Mouse (Mus musculus) intestine, embryonic 16.5 days (tissue): ENCODE measurements at regions not wholly inside any gene's neighbourhood (a gene's known extent, or its start where the extent isn't known, plus 50 kb on each side); places are given as distances from the start of the nearest gene placed in this dataset.

Experiments used
- ATAC-seq: fragments of 200-750 bp; cut with Nextera tagmentation; 2 replicates; pipeline ENCODE4 v1.8.0; 2017; ENCODE audit warnings: moderate TSS enrichment, moderate library complexity
- H3K27ac ChIP-seq: fragments of 300-500 bp; sonication (generic); 2 replicates; pipeline ENCODE4 v1.5.1; 2014; ENCODE audit warnings: mild to moderate bottlenecking, low read length
- H3K27me3 ChIP-seq: fragments of 300-500 bp; sonication (generic); replicated peaks from 2 replicates; pipeline ENCODE4 v1.6.1; 2014; ENCODE audit warnings: low read length, control low read depth, mixed read lengths; ENCODE audit not compliant: control insufficient read depth, insufficient read depth
- H3K36me3 ChIP-seq: fragments of 300-500 bp; sonication (generic); 2 replicates; pipeline ENCODE4 v1.6.1; 2014; ENCODE audit warnings: low read length, control low read depth; ENCODE audit not compliant: control insufficient read depth, insufficient read depth
- H3K4me1 ChIP-seq: fragments of 300-500 bp; sonication (generic); 2 replicates; pipeline ENCODE4 v1.6.1; 2014; ENCODE audit warnings: low read length, control low read depth, mixed read lengths; ENCODE audit not compliant: control insufficient read depth, insufficient read depth
- H3K4me2 ChIP-seq: fragments of 300-500 bp; sonication (generic); 2 replicates; pipeline ENCODE4 v1.6.1; 2014; ENCODE audit warnings: low read depth, low read length, control low read depth
- H3K4me3 ChIP-seq: fragments of 300-500 bp; sonication (generic); 2 replicates; pipeline ENCODE4 v1.5.1; 2014; ENCODE audit warnings: mild to moderate bottlenecking, low read length
- H3K9ac ChIP-seq: fragments of 300-500 bp; sonication (generic); 2 replicates; pipeline ENCODE4 v1.6.1; 2014; ENCODE audit warnings: low read depth, low read length
- H3K9me3 ChIP-seq: fragments of 300-500 bp; sonication (generic); 2 replicates; pipeline ENCODE4 v1.6.1; 2016; ENCODE audit warnings: low read length, control low read depth; ENCODE audit not compliant: control insufficient read depth
- WGBS: fragments of 180-500 bp; shearing (Covaris S2); extraction: QIAGEN DNeasy Blood & Tissue Kit; methylation state at CpG from one replicate; pipeline ENCODE4 v1.1.7; 2014; 5-methylcytosine and 5-hydroxymethylcytosine counted together

DNA sequence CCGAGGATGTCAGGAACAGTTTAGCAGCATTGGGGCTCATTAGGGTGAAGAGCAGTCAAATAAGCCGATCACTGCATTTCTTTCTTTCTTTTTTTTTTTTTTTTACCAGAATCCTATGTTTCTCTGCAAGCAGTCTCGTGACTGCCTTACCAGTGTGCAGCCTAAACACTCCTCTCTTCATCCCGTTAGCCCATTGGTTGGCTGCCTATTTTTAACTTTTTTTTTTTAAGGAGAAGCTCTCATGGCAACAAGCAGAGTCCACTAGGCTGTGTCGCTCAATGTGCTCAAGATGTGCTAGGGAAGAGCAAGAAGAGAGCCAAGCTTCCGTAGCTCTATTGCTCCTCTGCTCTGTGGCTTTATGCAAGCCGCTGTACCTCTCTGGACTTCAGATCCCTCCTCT is 112.7 kb upstream of the Gm26657 start:
- Histone ChIP-seq H3K27ac (no peak overlapping the region), H3K9me3 (no peaks in the 10 kb centered on the region), H3K4me3 (no peak overlapping the region), H3K4me2 (no peak overlapping the region), H3K9ac (no peak overlapping the region), H3K36me3 (no peaks in the 10 kb centered on the region), H3K4me1 (no peaks in the 10 kb centered on the region), H3K27me3 (no peaks in the 10 kb centered on the region)
- no peak for ATAC-seq
- 76% methylated on average over 7 of the region's 7 CpGs for WGBS

GRCm38 (mm10) chr4:56621782-56622181 is 118.1 kb upstream of the Gm26657 start:
- Histone ChIP-seq H3K27me3 (no peaks in the 10 kb centered on the region), H3K4me3 (no peak overlapping the region), H3K9ac (no peak overlapping the region), H3K4me1 (no peaks in the 10 kb centered on the region), H3K9me3 (no peaks in the 10 kb centered on the region), H3K4me2 (no peak overlapping the region), H3K36me3 (no peaks in the 10 kb centered on the region), H3K27ac (no peak overlapping the region)
- WGBS: 76% methylated on average over 4 of the region's 4 CpGs
- no peak for ATAC-seq

- H3K27ac ChIP-seq: no peak overlapping the region
- no peaks in the 10 kb centered on the region for H3K9me3 ChIP-seq
- no peak overlapping the region for H3K4me3 ChIP-seq
- no peak overlapping the region for H3K4me2 ChIP-seq
- no peaks in the 10 kb centered on the region for H3K27me3 ChIP-seq
- H3K9ac ChIP-seq: no peak overlapping the region
- ATAC-seq: no peak
- H3K36me3 ChIP-seq: no peaks in the 10 kb centered on the region
- 78% methylated on average over 1 of the region's 1 CpGs for WGBS
- H3K4me1 ChIP-seq: no peaks in the 10 kb centered on the region
Measured at GRCm38 (mm10) chr4:56621356-56621755, 118.5 kb upstream of the Gm26657 start.

DNA sequence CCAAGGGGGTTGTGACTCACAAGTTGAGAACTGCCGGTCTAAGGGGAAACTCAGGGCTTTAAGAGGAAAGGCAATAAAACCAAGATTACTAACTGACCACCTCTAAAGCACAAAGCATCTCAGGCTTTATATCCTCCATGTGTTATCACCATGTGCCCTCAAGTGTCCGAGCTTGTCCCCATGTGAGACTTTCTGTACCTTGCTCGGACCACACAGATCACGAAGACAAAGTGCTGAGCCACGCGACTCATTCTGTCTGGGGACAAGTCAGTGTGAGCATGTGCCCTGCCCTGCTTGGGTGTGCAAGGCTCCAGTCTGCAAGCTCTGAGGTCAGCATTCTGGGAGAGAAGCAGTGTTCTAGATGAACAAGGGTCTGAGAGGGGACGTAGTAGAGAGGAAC is 119.2 kb upstream of the Gm26657 start:
- Histone ChIP-seq H3K36me3 (no peaks in the 10 kb centered on the region), H3K4me3 (no peak overlapping the region), H3K4me2 (no peak overlapping the region), H3K27me3 (no peaks in the 10 kb centered on the region), H3K9me3 (no peaks in the 10 kb centered on the region), H3K4me1 (no peaks in the 10 kb centered on the region), H3K9ac (no peak overlapping the region), H3K27ac (no peak overlapping the region)
- no peak for ATAC-seq
- WGBS: 77% methylated on average over 7 of the region's 7 CpGs

- ATAC-seq: no peak
- Histone ChIP-seq H3K27me3 (no peaks in the 10 kb centered on the region), H3K4me2 (no peak overlapping the region), H3K4me3 (no peak overlapping the region), H3K27ac (no peak overlapping the region), H3K9ac (no peak overlapping the region), H3K36me3 (no peaks in the 10 kb centered on the region), H3K9me3 (no peaks in the 10 kb centered on the region), H3K4me1 (no peaks in the 10 kb centered on the region)
Measured at GRCm38 (mm10) chr4:56619803-56620202, 120.1 kb upstream of the Gm26657 start.

- Histone ChIP-seq H3K27ac (no peak overlapping the region), H3K27me3 (no peaks in the 10 kb centered on the region), H3K9ac (no peak overlapping the region), H3K4me1 (no peaks in the 10 kb centered on the region), H3K36me3 (no peaks in the 10 kb centered on the region), H3K9me3 (no peaks in the 10 kb centered on the region), H3K4me3 (no peak overlapping the region), H3K4me2 (no peak overlapping the region)
- 74% methylated on average over 3 of the region's 3 CpGs for WGBS
- ATAC-seq: no peak
Measured at GRCm38 (mm10) chr4:56619054-56619453, 120.8 kb upstream of the Gm26657 start.

DNA sequence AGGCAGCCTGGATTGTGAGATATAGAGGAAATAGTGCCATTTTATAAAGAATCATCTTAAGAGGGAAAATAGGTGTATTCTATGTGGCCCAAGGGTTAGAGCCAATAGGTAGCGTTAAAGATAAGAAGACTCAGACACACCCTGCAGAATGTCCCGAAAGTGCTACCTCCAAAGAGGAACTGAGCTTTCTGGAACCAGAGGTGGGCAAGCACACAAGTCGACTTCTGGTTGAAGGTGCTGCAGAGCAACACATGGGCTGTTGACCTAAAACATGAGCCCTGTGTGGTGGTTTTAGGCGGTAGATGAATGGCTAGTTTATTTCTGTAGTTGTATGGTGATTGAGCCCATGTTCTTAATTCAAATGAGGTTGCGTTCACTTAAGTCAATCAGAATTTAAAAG is 121.4 kb upstream of the Gm26657 start:
- ATAC-seq: no peak
- no peaks in the 10 kb centered on the region for H3K9me3 ChIP-seq
- H3K36me3 ChIP-seq: no peaks in the 10 kb centered on the region
- H3K9ac ChIP-seq: no peak overlapping the region
- WGBS: 92% methylated on average over 5 of the region's 5 CpGs
- no peak overlapping the region for H3K4me3 ChIP-seq
- no peaks in the 10 kb centered on the region for H3K27me3 ChIP-seq
- H3K27ac ChIP-seq: no peak overlapping the region
- H3K4me2 ChIP-seq: no peak overlapping the region
- H3K4me1 ChIP-seq: no peaks in the 10 kb centered on the region

DNA sequence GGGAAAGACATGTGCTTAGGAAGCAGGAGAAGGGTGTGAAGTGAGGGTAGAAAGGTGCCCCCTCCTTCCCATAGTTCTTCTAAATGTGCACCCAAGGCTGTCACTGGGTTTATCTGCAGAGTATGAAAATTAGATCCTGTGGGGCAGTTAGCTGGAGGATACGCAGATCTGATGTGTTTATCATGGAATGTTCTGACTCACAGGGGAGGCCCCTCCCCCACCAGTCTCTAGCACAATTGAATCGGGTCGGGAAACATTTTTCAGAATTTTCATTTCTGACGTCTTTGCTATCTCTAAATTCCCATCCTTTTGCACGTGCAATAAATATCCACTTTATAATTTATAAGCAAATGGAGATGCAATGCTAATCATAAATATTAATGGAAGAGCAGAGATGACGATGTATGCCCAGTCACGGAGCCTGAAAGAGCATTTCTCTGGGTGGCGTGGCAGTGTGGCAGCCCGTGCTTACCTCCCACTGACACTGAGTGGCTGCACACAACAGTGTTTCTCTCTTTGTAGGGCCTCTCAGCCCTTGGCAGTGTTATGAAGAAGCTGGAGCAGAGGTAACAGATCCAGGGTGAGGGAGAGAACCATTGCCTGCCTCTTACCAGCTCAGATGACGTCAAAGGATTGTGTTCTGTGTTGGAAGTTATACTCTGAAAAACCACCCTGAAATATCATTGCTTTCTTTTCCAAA is 122.1 kb upstream of the Gm26657 start:
- Histone ChIP-seq H3K4me3 (no peak overlapping the region), H3K9me3 (no peaks in the 10 kb centered on the region), H3K4me1 (no peaks in the 10 kb centered on the region), H3K27ac (no peak overlapping the region), H3K36me3 (no peaks in the 10 kb centered on the region), H3K9ac (no peak overlapping the region), H3K27me3 (no peaks in the 10 kb centered on the region), H3K4me2 (no peak overlapping the region)
- ATAC-seq: no peak
- 71% methylated on average over 10 of the region's 10 CpGs for WGBS

GRCm38 (mm10) chr4:56612325-56612724 is 127.5 kb upstream of the Gm26657 start:
- Histone ChIP-seq H3K9me3 (no peaks in the 10 kb centered on the region), H3K4me2 (no peak overlapping the region), H3K36me3 (no peaks in the 10 kb centered on the region), H3K9ac (no peak overlapping the region), H3K4me1 (no peaks in the 10 kb centered on the region), H3K27me3 (no peaks in the 10 kb centered on the region), H3K4me3 (no peak overlapping the region), H3K27ac (no peak overlapping the region)
- no peak for ATAC-seq
- WGBS: 76% methylated on average over 4 of the region's 4 CpGs

DNA sequence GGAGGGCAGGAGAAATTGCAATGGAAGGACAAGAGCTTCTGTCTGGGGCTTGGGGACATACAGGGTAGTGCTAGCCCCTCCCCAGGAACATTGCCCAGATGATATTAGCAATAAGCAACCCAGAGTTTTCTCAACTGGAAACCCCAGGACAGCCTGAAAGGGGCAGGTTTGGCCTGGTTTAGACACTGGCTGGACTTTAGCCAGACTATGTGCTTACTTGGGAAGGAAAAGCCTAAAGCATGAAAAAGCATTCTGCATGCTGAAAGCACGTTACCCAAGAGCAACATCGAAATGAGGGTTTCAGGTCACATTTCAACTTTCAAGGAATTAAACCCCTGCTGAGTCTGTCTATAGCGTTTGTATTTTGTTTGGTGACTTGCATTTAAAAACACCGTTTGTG is 128.1 kb upstream of the Gm26657 start:
- Histone ChIP-seq H3K4me3 (no peak overlapping the region), H3K27ac (no peak overlapping the region), H3K36me3 (no peaks in the 10 kb centered on the region), H3K27me3 (no peaks in the 10 kb centered on the region), H3K4me2 (no peak overlapping the region), H3K4me1 (no peaks in the 10 kb centered on the region), H3K9me3 (no peaks in the 10 kb centered on the region), H3K9ac (no peak overlapping the region)
- 51% methylated on average over 4 of the region's 4 CpGs for WGBS
- ATAC-seq: no peak
